Mouse (Mus musculus) heart, adult 8-10 months (tissue): ENCODE data around the gene Rbm5. TPM values are rescaled to one million over a fixed set of nuclear protein-coding genes. Genes with fewer than 3 reads are reported as not detected.

Experiments
- DNase-seq: peaks from one replicate; pipeline ENCODE4 v3.0.0; 2022; ENCODE audit warnings: low spot score
- total RNA-seq, 4 experiments: library from RNA; stranded (reverse); gene quantifications; 2 replicates each; pipeline ENCODE4 v1.2.4; 2022

The Rbm5 gene
- total RNA-seq, 4 experiments from 2014 or later, result 34.0 to 45.4 (median 39.7) TPM

- no peak for DNase-seq
These were observed 69.2 kb downstream of the Rbm5 start for GRCm38 (mm10) chr9:107701594-107701993.

- no peak for DNase-seq
These were observed 70.7 kb downstream of the Rbm5 start for GRCm38 (mm10) chr9:107700114-107700571.

GRCm38 (mm10) chr9:107699376-107699980 lies 71.3 kb downstream of the Rbm5 start:
- no peak for DNase-seq

GRCm38 (mm10) chr9:107698611-107699190 lies 72.1 kb downstream of the Rbm5 start:
- no peak for DNase-seq

- no peak for DNase-seq
These were observed 72.8 kb downstream of the Rbm5 start for GRCm38 (mm10) chr9:107697811-107698521.

- no peak for DNase-seq
These were observed 73.8 kb downstream of the Rbm5 start for GRCm38 (mm10) chr9:107696845-107697610.

- DNase-seq, result no peak
These were observed 74.7 kb downstream of the Rbm5 start for GRCm38 (mm10) chr9:107696106-107696479.

GRCm38 (mm10) chr9:107695441-107696105 lies 75.2 kb downstream of the Rbm5 start:
- no peak for DNase-seq

GRCm38 (mm10) chr9:107694627-107695026 lies 76.2 kb downstream of the Rbm5 start:
- DNase-seq, result no peak

GRCm38 (mm10) chr9:107693433-107693987 lies 77.3 kb downstream of the Rbm5 start:
- DNase-seq, result no peak

- no peak for DNase-seq
These were observed 78.0 kb downstream of the Rbm5 start for GRCm38 (mm10) chr9:107692785-107693184.

- DNase-seq, result no peak
These were observed 80.4 kb downstream of the Rbm5 start for GRCm38 (mm10) chr9:107690391-107690790.

Other genes with a start within 250 kb of the Rbm5 start
- 10 to 100 TPM; 21.2 to 25.6 (median 22.2) TPM for gene Tmem115, start 237.1 kb downstream of the Rbm5 start, total RNA-seq
- 1 to 10 TPM; 5.1 to 6.3 (median 5.4) TPM for gene Cyb561d2, start 228.8 kb downstream of the Rbm5 start, total RNA-seq
- gene Nprl2, start 228.8 kb downstream of the Rbm5 start, total RNA-seq, result 10 to 100 TPM; 18.4 to 22.6 (median 21.2) TPM
- gene Zmynd10, start 223.7 kb downstream of the Rbm5 start, total RNA-seq, result under 1 TPM in 2 of 4 experiments, not detected in 2; 0.35 to 0.40 TPM
- 10 to 100 TPM; 12.9 to 14.9 (median 14.4) TPM for gene Rassf1, start 219.4 kb downstream of the Rbm5 start, total RNA-seq
- gene Tusc2, start 207.7 kb downstream of the Rbm5 start, total RNA-seq, result 10 to 100 TPM; 40.0 to 46.9 (median 40.2) TPM
- 10 to 100 TPM; 31.2 to 45.8 (median 40.6) TPM for gene Hyal2, start 203.1 kb downstream of the Rbm5 start, total RNA-seq
- gene Hyal1, start 194.1 kb downstream of the Rbm5 start, total RNA-seq, result 1 to 10 TPM; 4.6 to 6.6 (median 5.1) TPM
- gene Naa80, start 192.1 kb downstream of the Rbm5 start, total RNA-seq, result 10 to 100 TPM; 18.8 to 24.3 (median 21.1) TPM
- under 1 TPM; 0.20 to 0.72 (median 0.25) TPM for gene Hyal3, start 190.2 kb downstream of the Rbm5 start, total RNA-seq
- gene Ifrd2, start 183.4 kb downstream of the Rbm5 start, total RNA-seq, result 10 to 100 TPM; 43.7 to 58.2 (median 47.5) TPM
- 10 to 100 TPM; 21.1 to 33.0 (median 24.2) TPM for gene Sema3b, start 161.8 kb downstream of the Rbm5 start, total RNA-seq
- 100 to 1,000 TPM; 227 to 299 (median 259) TPM for gene Gnai2, start 135.6 kb downstream of the Rbm5 start, total RNA-seq
- 10 to 100 TPM; 62.8 to 91.0 (median 81.6) TPM for gene Slc38a3, start 101.5 kb downstream of the Rbm5 start, total RNA-seq
- not detected for gene Gnat1, start 91.3 kb downstream of the Rbm5 start, total RNA-seq
- 10 to 100 TPM; 11.9 to 16.5 (median 14.3) TPM for gene Sema3f, start 60.5 kb downstream of the Rbm5 start, total RNA-seq
- gene Rbm6, start 102.2 kb upstream of the Rbm5 start, total RNA-seq, result 10 to 100 TPM; 24.8 to 31.0 (median 27.6) TPM
- gene Mon1a, start 117.2 kb upstream of the Rbm5 start, total RNA-seq, result 10 to 100 TPM; 10.8 to 12.2 (median 11.9) TPM
- gene Mst1r, start 135.9 kb upstream of the Rbm5 start, total RNA-seq, result 1 to 10 TPM; 1.3 to 3.7 (median 2.1) TPM
- gene Actl11, start 157.5 kb upstream of the Rbm5 start, total RNA-seq, result not detected
- gene Camkv, start 164.7 kb upstream of the Rbm5 start, total RNA-seq, result under 1 TPM in 2 of 4 experiments, not detected in 2; 0.16 to 0.66 TPM
- gene Traip, start 179.1 kb upstream of the Rbm5 start, total RNA-seq, result 1 to 10 TPM in 1 of 4 experiments, under 1 TPM in 3; 0.33 to 1.6 (median 0.80) TPM
- gene Uba7, start 204.5 kb upstream of the Rbm5 start, total RNA-seq, result 10 to 100 TPM in 3 of 4 experiments, 1 to 10 TPM in 1; 8.8 to 20.8 (median 13.5) TPM
- under 1 TPM in 1 of 4 experiments, not detected in 3; 0.25 TPM for gene Gm20661, start 212.1 kb upstream of the Rbm5 start, total RNA-seq
- 1 to 10 TPM; 6.0 to 9.5 (median 9.0) TPM for gene Inka1, start 214.9 kb upstream of the Rbm5 start, total RNA-seq
- gene Cdhr4, start 221.5 kb upstream of the Rbm5 start, total RNA-seq, result under 1 TPM in 3 of 4 experiments, not detected in 1; 0.17 to 0.41 (median 0.19) TPM
- not detected for gene Gm20662, start 225.4 kb upstream of the Rbm5 start, total RNA-seq
- 10 to 100 TPM; 32.4 to 54.1 (median 41.1) TPM for gene Ip6k1, start 231.5 kb upstream of the Rbm5 start, total RNA-seq